Mouse (Mus musculus) frontal cortex, adult (tissue): ENCODE data around the gene Vps52.
"Not testable (repeated sequence)": the region's sequence is repeated elsewhere in the genome, so short reads cannot be mapped to it uniquely, and the experiment has no call there.

Experiments
- ATAC-seq: cut with Nextera tagmentation; 2 replicates; pipeline ENCODE4 v1.9.2; 2017; ENCODE audit warnings: mild to moderate bottlenecking, moderate library complexity, mixed read lengths; ENCODE audit not compliant: low TSS enrichment

Gene Vps52

DNA sequence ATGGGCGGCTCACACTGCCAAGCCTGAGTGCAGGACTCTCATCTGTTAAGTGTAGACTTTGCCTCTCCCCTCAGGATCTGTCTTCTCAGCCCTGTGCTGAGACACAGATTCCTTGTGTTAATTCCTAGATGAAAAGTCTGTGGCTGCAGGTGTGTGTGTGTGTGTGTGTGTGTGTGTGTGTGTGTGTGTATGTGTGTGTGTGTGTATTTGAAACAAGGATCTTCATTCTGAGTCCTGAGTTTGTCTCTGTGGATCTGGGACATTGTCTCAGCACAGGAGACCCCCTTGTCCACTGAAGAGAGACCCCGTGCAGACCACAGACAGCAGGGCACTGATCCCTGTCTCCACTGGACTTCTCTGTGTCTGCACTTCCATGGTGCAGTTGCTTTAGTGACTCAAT, 45.2 kb downstream of the Vps52 start:
- not testable (repeated sequence) for ATAC-seq

DNA sequence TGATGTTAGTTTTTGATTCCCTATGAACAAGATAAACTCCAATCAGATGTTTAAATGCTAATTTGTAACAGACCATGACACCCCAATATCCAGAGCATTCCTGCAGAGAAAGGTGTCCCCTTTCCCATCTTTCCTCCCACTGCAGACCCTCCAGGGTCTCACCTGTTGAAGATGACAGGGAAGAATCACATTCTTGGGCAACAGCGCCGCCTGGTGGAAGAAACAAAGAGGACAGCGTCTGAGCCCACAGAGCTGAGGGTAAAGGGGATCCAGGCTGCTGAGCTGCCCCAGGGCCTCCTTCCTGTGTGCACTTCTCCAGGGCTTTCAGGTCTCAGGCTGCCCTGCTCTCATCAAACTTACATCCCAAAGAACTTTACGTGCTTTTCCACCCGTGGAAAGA, 47.8 kb downstream of the Vps52 start:
- ATAC-seq = no peak

DNA sequence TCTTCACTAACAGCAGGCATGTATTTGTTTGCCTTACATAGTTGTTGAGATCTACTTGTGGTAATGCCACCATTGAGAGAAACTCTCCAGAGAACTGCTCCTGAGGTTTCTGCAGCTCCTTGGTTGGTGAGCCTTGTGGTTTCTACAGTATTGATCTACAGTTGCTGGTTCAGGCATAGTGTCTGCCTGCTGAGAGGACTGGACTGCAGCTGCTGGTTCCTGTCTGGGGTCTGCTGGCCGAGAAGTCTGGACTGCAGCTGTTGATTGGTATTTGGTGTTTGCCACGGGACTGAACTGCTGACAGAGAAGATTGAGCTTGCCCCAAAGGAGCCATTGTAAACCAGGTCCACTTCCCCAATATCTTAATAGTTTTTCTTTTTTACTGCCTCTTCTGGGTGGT, 51.0 kb downstream of the Vps52 start:
- no peak for ATAC-seq

DNA sequence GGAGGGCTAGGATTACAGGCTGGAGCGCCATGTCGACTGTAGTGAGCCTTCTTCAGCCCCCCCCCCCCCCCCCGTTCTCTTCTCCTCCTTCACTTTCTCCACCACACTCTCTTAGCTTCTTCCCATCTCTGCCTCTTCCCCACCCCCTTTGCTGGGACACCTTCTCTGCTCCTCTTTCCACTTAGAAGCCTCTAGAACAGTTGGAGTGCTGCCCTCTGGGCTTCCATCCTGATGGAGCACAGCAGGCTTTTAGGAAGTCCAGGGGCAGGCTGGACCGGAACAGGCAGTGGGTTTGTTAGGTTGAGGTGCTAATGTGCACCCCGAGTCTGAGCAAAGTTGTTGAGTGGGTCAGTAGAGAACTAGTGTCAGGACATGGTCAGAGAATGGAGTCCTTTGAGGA, 54.5 kb downstream of the Vps52 start:
- ATAC-seq = no peak

DNA sequence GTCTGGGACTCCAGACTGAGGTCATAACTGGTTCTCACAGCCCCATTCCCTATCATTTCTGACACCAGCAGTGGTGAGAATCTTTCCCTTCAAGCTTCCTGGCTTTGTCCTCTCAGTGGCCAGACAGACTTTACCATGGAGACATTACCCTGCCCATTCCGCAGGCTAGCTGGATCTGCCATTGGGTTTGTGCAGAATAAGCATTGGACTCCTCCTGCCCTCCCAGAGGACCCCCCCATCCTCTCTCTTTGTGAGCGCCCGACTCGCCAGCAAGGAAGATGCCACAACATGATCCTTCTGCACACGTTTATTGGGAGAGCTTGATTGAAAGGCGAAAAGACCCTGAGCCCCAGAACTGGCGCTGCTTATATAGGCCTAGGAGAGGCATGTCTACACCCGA, 57.8 kb downstream of the Vps52 start:
- no peak for ATAC-seq
